In genomic region chr1:143941465-143941864, GRCm38 (mm10) we compare ENCODE assay signal across 9 mouse cellular contexts.
DNase-seq lines count a peak whose midpoint lies in the region; ATAC-seq and TF ChIP-seq lines count a peak whose summit lies in the region.
"Had no signal": no experiment of that assay in that cellular context is flagged by ENCODE, and none has a peak within 500 bp of the region (broad histone marks: within the 10 kb centered on the region; RNA-seq: fewer than 3 reads in every experiment).

No protein-coding gene starts in this region.

- H3K4me1 ChIP-seq in liver, postnatal 0 days (ENCODE audit: insufficient read depth), result peaks cover 4% of the 10 kb centered on the region
- no peaks in the 10 kb centered on the region for H3K4me1 ChIP-seq in hindbrain, embryonic 15.5 days (replicated peaks)
- H3K4me1 ChIP-seq in stomach, embryonic 14.5 days (ENCODE audit: control insufficient read depth, insufficient read depth, low read length), result no peaks in the 10 kb centered on the region
- H3K4me1 ChIP-seq: liver, embryonic 15.5 days had no signal

- no peaks in the 10 kb centered on the region for H3K9me3 ChIP-seq in liver, postnatal 0 days (ENCODE audit: low read length)
- no peaks in the 10 kb centered on the region for H3K9me3 ChIP-seq in hindbrain, embryonic 15.5 days
- no peaks in the 10 kb centered on the region for H3K9me3 ChIP-seq in stomach, embryonic 14.5 days (ENCODE audit: control insufficient read depth, low read depth, low read length)
- H3K9me3 ChIP-seq: liver, embryonic 15.5 days had no signal

- TF ChIP-seq CTCF in liver, postnatal 0 days (IDR thresholded peaks at IDR 0.05; ENCODE audit: low read depth), result no peak

- peak; percentile 49; the same call in 1 of the 2 replicates for ATAC-seq in liver, postnatal 0 days
- ATAC-seq in hindbrain, embryonic 15.5 days (ENCODE audit: low FRiP score, low read depth), result peak; percentile 42; the same call in 1 of the 2 replicates
- peak; percentile 67; the same call in 1 of the 2 replicates for ATAC-seq in stomach, embryonic 14.5 days (ENCODE audit: insufficient number of reproducible peaks, insufficient read depth, low FRiP score, low read depth)

- 63% methylated on average over 5 of the region's 5 CpGs for WGBS in liver, postnatal 0 days (ENCODE audit: insufficient replicate concordance)
- 46% methylated on average over 5 of the region's 5 CpGs for WGBS in hindbrain, embryonic 15.5 days
- 75% methylated on average over 5 of the region's 5 CpGs for WGBS in stomach, embryonic 14.5 days

- no peaks in the 10 kb centered on the region for H3K27me3 ChIP-seq in liver, postnatal 0 days (ENCODE audit: insufficient read depth, low read length)
- H3K27me3 ChIP-seq in hindbrain, embryonic 15.5 days, result no peaks in the 10 kb centered on the region
- H3K27me3 ChIP-seq in stomach, embryonic 14.5 days (ENCODE audit: control insufficient read depth, insufficient read depth, low read length), result no peaks in the 10 kb centered on the region
- H3K27me3 ChIP-seq: liver, embryonic 15.5 days had no signal

- no peak overlapping the region for H3K4me3 ChIP-seq in liver, postnatal 0 days (ENCODE audit: low read depth, low read length)
- no peak overlapping the region for H3K4me3 ChIP-seq in hindbrain, embryonic 15.5 days
- no peak overlapping the region for H3K4me3 ChIP-seq in stomach, embryonic 14.5 days (ENCODE audit: low read depth, low read length)
- H3K4me3 ChIP-seq: liver, embryonic 15.5 days had no signal

- no peak for TF ChIP-seq EP300 in liver, postnatal 0 days (IDR thresholded peaks at IDR 0.05; ENCODE audit: low read depth)

- H3K27ac ChIP-seq in liver, postnatal 0 days (ENCODE audit: low read depth), result no peak overlapping the region
- no peak overlapping the region for H3K27ac ChIP-seq in hindbrain, embryonic 15.5 days (replicated peaks)
- H3K27ac ChIP-seq in stomach, embryonic 14.5 days (ENCODE audit: low read length), result no peak overlapping the region
- H3K27ac ChIP-seq: liver, embryonic 15.5 days had no signal

- H3K4me2 ChIP-seq in liver, postnatal 0 days (ENCODE audit: low read depth, low read length), result no peak overlapping the region
- H3K4me2 ChIP-seq in hindbrain, embryonic 15.5 days, result no peak overlapping the region
- no peak overlapping the region for H3K4me2 ChIP-seq in stomach, embryonic 14.5 days (replicated peaks; ENCODE audit: low read depth, low read length)
- H3K4me2 ChIP-seq: liver, embryonic 15.5 days had no signal

- no peak overlapping the region for H3K9ac ChIP-seq in liver, postnatal 0 days (replicated peaks)
- H3K9ac ChIP-seq in hindbrain, embryonic 15.5 days, result no peak overlapping the region
- no peak overlapping the region for H3K9ac ChIP-seq in stomach, embryonic 14.5 days (replicated peaks; ENCODE audit: low read depth, low read length)
- H3K9ac ChIP-seq: liver, embryonic 15.5 days had no signal

- H3K36me3 ChIP-seq in liver, postnatal 0 days (replicated peaks; ENCODE audit: insufficient read depth, low read length), result no peaks in the 10 kb centered on the region
- H3K36me3 ChIP-seq in hindbrain, embryonic 15.5 days, result no peaks in the 10 kb centered on the region
- no peaks in the 10 kb centered on the region for H3K36me3 ChIP-seq in stomach, embryonic 14.5 days (ENCODE audit: control insufficient read depth, insufficient read depth, low read length)
- H3K36me3 ChIP-seq: liver, embryonic 15.5 days had no signal

- peak; percentile 48 for DNase-seq in liver, postnatal 0 days
- DNase-seq in liver, result no peak
- peak; percentile 70 to 72 for DNase-seq in adrenal gland, adult 18-20 months (ENCODE audit: low spot score in 2 of 2)
- peak; percentile 78 for DNase-seq in gastrocnemius, adult 18-20 months (ENCODE audit: low spot score)
- DNase-seq in lung, postnatal 10 days, result peak; percentile 52
- DNase-seq in B cell, adult 2 months, result no peak

Comparison
In these comparisons a context has a peak if more than half of its experiments do, and no peak if none do; other contexts are left out.
1. DNase-seq: peak in liver, postnatal 0 days (single experiment), adrenal gland, adult 18-20 months (2 of 2), gastrocnemius, adult 18-20 months (single experiment) and lung, postnatal 10 days (single experiment); none in liver (single experiment) and B cell, adult 2 months (0 of 2).
2. Peak in every context shown above with its lines, with median percentiles within 50 percentile points of each other: ATAC-seq.